Mouse (Mus musculus) forebrain, embryonic 16.5 days (tissue): ENCODE measurements around the gene St6galnac3. TPM values are rescaled to one million over a fixed set of nuclear protein-coding genes. Genes with fewer than 3 reads are reported as not detected.
"Not testable (repeated sequence)": the region's sequence is repeated elsewhere in the genome, so short reads cannot be mapped to it uniquely, and the experiment has no call there.

Source experiments
- ATAC-seq: fragments of 200-750 bp; cut with Nextera tagmentation; 2 replicates; pipeline ENCODE4 v1.8.0; 2017; ENCODE audit warnings: mild to moderate bottlenecking, moderate library complexity
- H3K27ac ChIP-seq: fragments of 300-500 bp; sonication (generic); 2 replicates; pipeline ENCODE4 v1.5.1; 2014; ENCODE audit warnings: low read length, control low read depth
- H3K27me3 ChIP-seq: fragments of 300-500 bp; sonication (generic); replicated peaks from 2 replicates; pipeline ENCODE4 v1.6.1; 2014; ENCODE audit warnings: low read length; ENCODE audit not compliant: control insufficient read depth, insufficient read depth
- H3K36me3 ChIP-seq: fragments of 300-500 bp; sonication (generic); 2 replicates; pipeline ENCODE4 v1.6.1; 2014; ENCODE audit not compliant: control insufficient read depth, insufficient read depth
- H3K4me1 ChIP-seq: fragments of 300-500 bp; sonication (generic); replicated peaks from 2 replicates; pipeline ENCODE4 v1.6.1; 2014; ENCODE audit warnings: low read length; ENCODE audit not compliant: control insufficient read depth, insufficient read depth
- H3K4me2 ChIP-seq: fragments of 300-500 bp; sonication (generic); 2 replicates; pipeline ENCODE4 v1.6.1; 2014; ENCODE audit warnings: mild to moderate bottlenecking, low read length, control low read depth
- H3K4me3 ChIP-seq: fragments of 300-500 bp; sonication (generic); replicated peaks from 2 replicates; pipeline ENCODE4 v1.5.1; 2014; ENCODE audit warnings: mild to moderate bottlenecking, low read length, control low read depth
- H3K9ac ChIP-seq: fragments of 300-500 bp; sonication (generic); replicated peaks from 2 replicates; pipeline ENCODE4 v1.6.1; 2014; ENCODE audit warnings: low read depth, low read length, control low read depth
- H3K9me3 ChIP-seq: fragments of 300-500 bp; sonication (generic); 2 replicates; pipeline ENCODE4 v1.6.1; 2016; ENCODE audit warnings: low read length; ENCODE audit not compliant: control insufficient read depth
- WGBS: fragments of 180-500 bp; shearing (Covaris S2); extraction: QIAGEN DNeasy Blood & Tissue Kit; methylation state at CpG from one replicate; pipeline ENCODE4 v1.1.7; 2014; 5-methylcytosine and 5-hydroxymethylcytosine counted together
- polyA plus RNA-seq: library from polyadenylated mRNA; unstranded; fragments of >200 nt; fragmentation: Nextera tagmentation; extraction: Ambion mirVana; gene quantifications from 2 replicates; pipeline ENCODE4 v1.2.1, GENCODE M21; 2015

St6galnac3 gene
- polyA plus RNA-seq, 1 experiment from 2014 or later: 23.5 TPM

- ATAC-seq: no peak
- no peak overlapping the region for H3K9ac ChIP-seq
- H3K9me3 ChIP-seq: no peaks in the 10 kb centered on the region
- H3K4me3 ChIP-seq: no peak overlapping the region
- H3K27me3 ChIP-seq: no peaks in the 10 kb centered on the region
- H3K4me1 ChIP-seq: peaks cover 6% of the 10 kb centered on the region; the same call in 1 of the 2 replicates
- no peaks in the 10 kb centered on the region for H3K36me3 ChIP-seq
- H3K27ac ChIP-seq: no peak overlapping the region
- WGBS: 94% methylated on average over 9 of the region's 9 CpGs
- H3K4me2 ChIP-seq: no peak overlapping the region
These were observed 330.8 kb downstream of the St6galnac3 start for GRCm38 (mm10) chr3:153394224-153394623.

- H3K27me3 ChIP-seq, H3K4me1 ChIP-seq, H3K4me2 ChIP-seq, H3K9ac ChIP-seq, H3K4me3 ChIP-seq, H3K9me3 ChIP-seq, ATAC-seq, H3K36me3 ChIP-seq, H3K27ac ChIP-seq: not testable (repeated sequence)
- 68% methylated on average over 1 of the region's 1 CpGs for WGBS
These were observed 333.5 kb downstream of the St6galnac3 start for GRCm38 (mm10) chr3:153391451-153391850.

GRCm38 (mm10) chr3:153384651-153385050, 340.3 kb downstream of the St6galnac3 start:
- not testable (repeated sequence) for H3K4me3 ChIP-seq, H3K36me3 ChIP-seq, H3K4me1 ChIP-seq, H3K9me3 ChIP-seq, ATAC-seq, H3K4me2 ChIP-seq, H3K27me3 ChIP-seq, H3K27ac ChIP-seq, H3K9ac ChIP-seq
- WGBS: 92% methylated on average over 5 of the region's 5 CpGs

DNA sequence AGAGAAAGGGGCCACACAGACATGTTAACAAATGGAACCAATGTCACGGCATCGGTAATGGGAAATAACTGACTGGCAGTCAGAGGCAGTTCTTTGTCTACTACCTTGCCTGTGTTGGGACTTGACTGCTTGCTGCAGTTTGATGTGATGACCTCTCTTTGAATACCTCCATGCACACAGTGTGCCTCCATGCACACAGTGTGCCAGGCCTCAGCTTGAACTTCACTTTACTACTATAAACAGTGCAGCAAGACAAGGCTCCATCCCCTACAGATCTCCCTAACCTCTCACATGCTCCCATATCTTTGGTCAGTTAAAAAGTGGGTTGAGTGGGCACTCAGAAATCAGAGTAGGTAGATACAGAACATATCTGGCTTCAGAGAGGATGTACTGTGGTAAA, 341.3 kb downstream of the St6galnac3 start:
- Histone ChIP-seq H3K4me1 (peaks cover 6% of the 10 kb centered on the region), H3K27ac (no peak overlapping the region), H3K27me3 (no peaks in the 10 kb centered on the region), H3K4me3 (no peak overlapping the region), H3K9me3 (no peaks in the 10 kb centered on the region), H3K9ac (no peak overlapping the region), H3K4me2 (no peak overlapping the region), H3K36me3 (no peaks in the 10 kb centered on the region)
- ATAC-seq: no peak
- 94% methylated on average over 2 of the region's 2 CpGs for WGBS

- no peak overlapping the region for H3K4me2 ChIP-seq
- WGBS: 14% methylated on average over 10 of the region's 10 CpGs
- no peak overlapping the region for H3K4me3 ChIP-seq
- H3K9me3 ChIP-seq: no peaks in the 10 kb centered on the region
- 0 out of 2 replicates have a peak, but pooled peaks cover 6% of the 10 kb centered on the region for H3K4me1 ChIP-seq
- ATAC-seq: peak; percentile 72; the same call in 1 of the 2 replicates
- H3K27ac ChIP-seq: no peak overlapping the region
- no peaks in the 10 kb centered on the region for H3K27me3 ChIP-seq
- no peak overlapping the region for H3K9ac ChIP-seq
- H3K36me3 ChIP-seq: no peaks in the 10 kb centered on the region
These were observed 359.8 kb downstream of the St6galnac3 start for GRCm38 (mm10) chr3:153365057-153365755.

DNA sequence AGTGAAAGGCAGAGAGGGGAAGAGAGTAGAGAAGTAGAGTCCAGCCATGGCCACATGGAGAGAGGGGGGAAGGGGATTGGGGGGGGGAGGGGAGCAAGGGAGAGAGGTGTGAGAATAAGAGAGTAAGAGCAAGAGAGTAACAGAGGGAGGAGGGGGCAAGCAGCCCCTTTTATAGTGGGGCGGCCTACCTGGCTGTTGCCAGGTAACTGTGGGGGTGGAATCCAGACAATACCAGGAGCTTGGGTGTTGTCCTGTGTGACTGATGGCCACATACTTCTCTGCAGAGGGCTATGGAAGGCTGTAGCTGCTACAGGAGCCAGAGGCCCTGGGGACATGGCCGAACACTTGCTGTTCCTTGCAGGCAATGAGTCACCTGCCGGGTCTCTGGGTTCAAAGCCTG, 360.6 kb downstream of the St6galnac3 start:
- H3K36me3 ChIP-seq: no peaks in the 10 kb centered on the region
- H3K4me2 ChIP-seq: no peak overlapping the region
- no peak overlapping the region for H3K9ac ChIP-seq
- H3K9me3 ChIP-seq: no peaks in the 10 kb centered on the region
- no peak overlapping the region for H3K27ac ChIP-seq
- ATAC-seq: no peak
- 0 out of 2 replicates have a peak, but pooled peaks cover 6% of the 10 kb centered on the region for H3K4me1 ChIP-seq
- no peaks in the 10 kb centered on the region for H3K27me3 ChIP-seq
- 97% methylated on average over 3 of the region's 3 CpGs for WGBS
- no peak overlapping the region for H3K4me3 ChIP-seq

DNA sequence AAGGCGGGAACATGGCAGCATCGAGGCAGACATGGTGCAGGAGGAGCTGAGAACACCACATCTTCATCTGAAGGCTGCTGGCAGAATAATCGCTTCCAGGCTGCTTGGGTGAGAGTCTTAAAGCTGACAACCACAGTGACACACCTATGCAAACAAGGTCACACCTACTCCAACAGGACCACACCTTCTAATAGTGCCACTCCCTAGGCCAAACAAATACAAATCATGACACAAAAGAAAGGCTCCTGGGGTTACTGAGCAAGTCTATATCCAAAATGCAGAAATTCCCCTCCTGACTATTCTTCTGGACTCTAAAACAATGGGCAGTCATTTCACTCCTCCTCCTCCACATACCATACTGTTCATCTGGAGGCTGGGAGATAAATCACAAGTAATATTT, 365.0 kb downstream of the St6galnac3 start:
- H3K9ac ChIP-seq: no peak overlapping the region
- H3K36me3 ChIP-seq: no peaks in the 10 kb centered on the region
- no peak overlapping the region for H3K4me2 ChIP-seq
- no peaks in the 10 kb centered on the region for H3K9me3 ChIP-seq
- H3K27me3 ChIP-seq: no peaks in the 10 kb centered on the region
- H3K27ac ChIP-seq: no peak overlapping the region
- 0 out of 2 replicates have a peak, but pooled peaks cover under 1% of the 10 kb centered on the region for H3K4me1 ChIP-seq
- H3K4me3 ChIP-seq: no peak overlapping the region
- 97% methylated on average over 3 of the region's 3 CpGs for WGBS
- ATAC-seq: no peak

DNA sequence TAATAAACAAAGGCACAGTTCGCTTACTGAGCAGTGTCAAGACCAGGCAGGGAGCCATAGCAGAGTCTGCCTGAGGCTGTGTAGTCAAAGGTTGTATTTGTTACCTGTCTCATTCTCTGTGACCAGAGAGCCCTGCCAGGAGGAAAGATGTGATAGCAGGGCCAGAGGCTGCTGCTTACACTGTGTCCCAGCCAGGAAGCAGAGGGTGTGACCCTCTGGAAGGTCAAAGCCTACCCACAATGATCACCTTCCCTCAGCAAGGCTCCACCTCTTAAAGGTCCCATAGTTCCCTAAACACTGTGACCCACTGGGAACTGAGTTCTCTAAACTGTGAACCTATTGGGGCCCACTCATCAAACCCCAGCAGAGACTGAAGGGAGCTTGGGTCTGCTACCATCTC, 368.9 kb downstream of the St6galnac3 start:
- H3K27me3 ChIP-seq: no peaks in the 10 kb centered on the region
- H3K9ac ChIP-seq: no peak overlapping the region
- ATAC-seq: no peak
- no peaks in the 10 kb centered on the region for H3K36me3 ChIP-seq
- H3K4me1 ChIP-seq: no peaks in the 10 kb centered on the region
- H3K9me3 ChIP-seq: no peaks in the 10 kb centered on the region
- no peak overlapping the region for H3K4me3 ChIP-seq
- WGBS: 39% methylated on average over 1 of the region's 1 CpGs
- no peak overlapping the region for H3K4me2 ChIP-seq
- H3K27ac ChIP-seq: no peak overlapping the region

- no peaks in the 10 kb centered on the region for H3K27me3 ChIP-seq
- H3K9me3 ChIP-seq: no peaks in the 10 kb centered on the region
- no peaks in the 10 kb centered on the region for H3K36me3 ChIP-seq
- ATAC-seq: no peak
- H3K4me3 ChIP-seq: no peak overlapping the region
- no peak overlapping the region for H3K4me2 ChIP-seq
- 89% methylated on average over 3 of the region's 3 CpGs for WGBS
- H3K9ac ChIP-seq: no peak overlapping the region
- 0 out of 2 replicates have a peak, but pooled peaks cover 3% of the 10 kb centered on the region for H3K4me1 ChIP-seq
- H3K27ac ChIP-seq: no peak overlapping the region
These were observed 370.0 kb downstream of the St6galnac3 start for GRCm38 (mm10) chr3:153354988-153355297.
